Mouse (Mus musculus) urinary bladder, postnatal 36 days (tissue): Measurements from ENCODE around the gene Stk31.
"Not testable (repeated sequence)": the region's sequence is repeated elsewhere in the genome, so short reads cannot be mapped to it uniquely, and the experiment has no call there.

Experiments used
- DNase-seq, 2 experiments: peaks; one replicate each; pipeline ENCODE4 v3.0.0; 2022; ENCODE audit warnings: low spot score in 2 of 2, mixed read lengths in 1 of 2

Gene Stk31

DNA sequence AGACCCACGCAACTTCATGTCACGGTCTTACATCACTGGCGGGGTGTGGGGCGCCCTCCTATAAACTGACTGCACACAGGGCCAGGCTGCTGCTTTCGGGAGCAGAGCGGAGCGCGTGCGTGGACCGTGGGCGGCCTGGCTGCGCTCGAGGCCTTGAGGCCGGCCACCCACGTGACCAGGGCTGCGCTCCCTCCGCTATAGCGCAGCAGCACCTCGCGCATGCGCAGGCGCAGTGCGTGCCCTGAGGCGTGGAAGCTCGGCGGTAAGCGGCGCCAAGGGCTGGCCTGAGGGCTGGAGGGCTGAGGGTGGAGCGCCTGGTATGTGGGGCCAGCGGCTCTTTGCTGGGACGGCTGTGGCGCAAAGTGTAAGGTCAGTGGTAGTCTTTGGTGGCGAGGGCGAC, at the start of gene Stk31:
Gene Stk31, plus strand, starts transcription at position 289 of the 400 bp plus-strand sequence.
- peak in 1 of 2 experiments; percentile 7 for DNase-seq

DNA sequence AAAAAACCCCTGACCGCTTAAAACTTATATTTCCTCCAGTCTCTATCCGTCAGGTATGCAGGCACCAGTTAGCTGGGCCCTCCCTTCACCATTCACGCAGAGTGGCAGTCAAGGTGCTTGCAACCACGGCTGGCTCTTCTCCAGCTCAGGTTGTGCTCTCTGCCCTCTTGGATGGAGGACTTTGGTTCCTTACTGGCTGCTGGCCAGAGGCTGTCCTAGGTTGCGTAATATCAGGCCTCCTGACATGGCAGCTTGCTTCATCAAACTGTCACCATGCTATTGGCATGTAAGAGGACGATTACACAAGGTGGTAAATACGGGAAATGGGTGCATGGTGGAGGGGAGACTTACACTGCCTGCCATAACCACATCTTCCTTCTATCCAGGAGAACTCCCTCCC, 45.6 kb upstream of the Stk31 start:
- DNase-seq: no peak

DNA sequence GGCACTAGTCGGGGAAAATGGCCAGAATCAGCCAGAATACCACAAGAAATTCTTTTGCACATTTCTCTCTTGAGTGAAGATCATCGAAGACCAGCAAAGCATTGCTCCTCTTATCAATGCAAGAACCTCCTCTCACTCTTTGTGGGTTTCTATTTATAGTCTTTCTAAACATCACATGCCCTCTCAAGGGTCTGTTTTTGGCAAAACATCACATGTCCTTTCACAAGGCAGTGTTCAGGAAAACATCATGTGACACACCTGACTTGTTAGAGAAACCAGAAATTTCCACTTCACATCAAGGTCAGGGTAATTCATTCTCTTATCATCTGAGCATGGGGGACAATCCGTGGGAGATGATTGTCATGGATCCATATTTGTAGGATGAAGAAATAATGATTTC, 40.8 kb upstream of the Stk31 start:
- DNase-seq: no peak

DNA sequence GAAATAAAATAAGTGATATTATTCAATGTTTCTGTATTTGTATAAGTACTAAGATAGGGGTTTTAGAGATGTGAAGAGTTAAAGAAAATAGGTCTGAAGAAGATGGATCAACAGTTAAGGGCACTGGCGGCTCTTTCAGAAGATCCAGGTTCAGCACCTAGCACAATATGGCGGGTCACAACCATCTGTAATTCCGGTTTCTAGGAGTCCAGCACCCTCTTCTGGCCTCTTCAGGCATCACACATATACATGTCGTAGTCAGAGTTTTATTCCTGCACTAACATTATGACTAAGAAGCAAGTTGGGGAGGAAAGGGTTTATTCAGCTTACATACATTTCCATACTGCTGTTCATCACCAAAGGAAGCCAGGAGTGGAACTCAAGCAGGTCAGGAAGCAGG, 40.2 kb upstream of the Stk31 start:
- no peak for DNase-seq

DNA sequence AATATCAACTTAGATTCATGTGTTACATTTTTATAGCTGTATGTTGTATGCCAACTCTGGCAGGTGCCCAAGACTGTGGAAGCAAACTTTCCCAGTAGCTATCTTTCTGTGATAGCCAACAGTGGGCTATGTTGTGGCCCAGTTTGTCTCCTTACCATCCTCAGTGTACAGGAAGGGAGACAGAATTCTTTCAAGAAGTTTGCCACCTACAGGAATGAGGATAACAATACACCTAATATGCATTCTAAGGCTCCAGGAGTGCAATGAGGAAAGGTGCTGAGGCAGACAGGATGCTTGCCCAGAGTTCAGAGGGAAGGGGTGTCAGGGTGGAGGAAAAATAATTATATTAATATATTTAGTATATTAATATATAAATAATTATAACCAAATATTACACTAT, 35.0 kb upstream of the Stk31 start:
- no peak for DNase-seq

DNA sequence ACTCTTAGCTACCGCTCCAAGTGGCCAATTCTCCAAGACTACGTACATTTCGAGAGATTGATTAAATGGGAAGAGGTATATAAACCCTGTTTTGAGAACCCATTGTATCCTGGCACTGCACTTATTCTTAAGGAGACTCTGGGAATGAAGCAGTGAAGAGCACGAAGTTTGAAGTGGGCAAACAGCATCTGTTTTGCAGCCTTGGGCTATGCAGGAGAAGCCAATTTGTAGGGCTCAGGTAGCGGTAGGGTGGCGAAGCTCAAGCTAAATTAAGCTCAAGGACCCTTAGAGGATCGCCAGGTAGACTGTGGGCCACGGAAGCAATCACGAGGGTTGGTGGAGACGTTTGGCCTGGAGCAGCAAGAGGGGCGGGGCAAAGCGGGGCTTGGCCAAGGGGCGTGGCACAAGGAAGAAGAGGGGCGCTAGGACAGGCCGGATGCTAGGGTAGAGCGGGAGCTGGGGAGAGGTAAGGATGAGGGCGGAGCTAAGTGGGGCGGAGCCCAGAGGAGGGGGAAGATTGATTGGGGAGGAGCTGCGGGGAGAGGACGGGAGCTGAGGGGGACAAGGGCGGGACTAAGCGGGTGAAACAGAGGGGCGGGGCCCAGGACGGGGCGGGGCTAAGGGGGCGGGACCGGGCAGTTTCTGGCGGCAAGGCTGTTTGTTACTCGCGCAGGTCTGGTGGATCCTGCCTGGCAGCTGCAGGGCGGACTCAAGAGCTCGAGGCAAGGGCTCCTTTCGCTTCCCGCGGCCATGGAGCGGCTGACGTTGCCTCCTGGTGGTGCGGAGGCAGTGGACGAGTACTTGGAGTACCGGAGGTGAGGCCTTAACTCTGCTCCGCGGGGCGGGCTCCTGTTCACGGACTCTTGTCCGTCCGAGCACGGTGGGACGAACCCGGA, 28.0 kb upstream of the Stk31 start, which contains the start of gene Fam221a:
Gene Fam221a, plus strand, starts transcription at position 581 of the 896 bp plus-strand sequence.
- peak; percentile 85 to 89 for DNase-seq

DNA sequence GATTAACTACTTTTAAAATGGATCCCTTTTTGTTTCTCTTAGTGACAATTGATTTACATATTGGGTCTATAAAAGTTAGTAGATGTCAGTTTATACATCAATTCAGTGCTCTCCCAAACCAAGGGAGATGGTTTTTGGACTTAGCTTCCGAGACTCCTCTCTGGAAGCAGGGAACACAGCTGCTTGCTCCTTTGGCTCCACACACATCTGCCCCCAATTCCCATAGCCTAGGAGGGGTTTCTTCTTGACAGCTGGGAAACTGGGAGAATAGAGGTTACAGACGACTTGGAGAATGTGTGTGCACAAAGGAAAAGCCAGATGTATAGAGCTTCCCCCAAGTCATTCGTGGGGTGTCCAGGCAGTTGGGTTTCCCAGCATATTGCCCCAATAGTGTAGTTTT, 27.2 kb upstream of the Stk31 start:
- no peak for DNase-seq

DNA sequence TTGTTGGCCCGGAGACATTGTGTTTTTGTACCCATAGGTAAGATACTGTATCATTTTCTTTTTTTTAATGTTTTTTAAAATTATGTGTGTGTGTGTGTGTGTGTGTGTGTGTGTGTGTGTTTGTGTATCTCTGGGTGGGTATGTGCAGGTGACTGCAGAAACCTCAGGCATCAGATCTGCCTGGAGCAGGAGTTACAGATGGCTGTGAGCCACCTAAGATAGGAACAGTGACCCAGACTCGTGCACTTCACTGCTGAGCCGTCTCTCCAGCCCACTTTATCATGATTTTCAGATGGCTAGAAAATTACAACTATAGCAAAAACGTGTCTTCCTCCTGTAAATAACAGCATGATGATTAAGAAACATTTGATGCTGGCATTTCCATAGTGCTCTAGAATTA, 22.7 kb upstream of the Stk31 start:
- no peak for DNase-seq

DNA sequence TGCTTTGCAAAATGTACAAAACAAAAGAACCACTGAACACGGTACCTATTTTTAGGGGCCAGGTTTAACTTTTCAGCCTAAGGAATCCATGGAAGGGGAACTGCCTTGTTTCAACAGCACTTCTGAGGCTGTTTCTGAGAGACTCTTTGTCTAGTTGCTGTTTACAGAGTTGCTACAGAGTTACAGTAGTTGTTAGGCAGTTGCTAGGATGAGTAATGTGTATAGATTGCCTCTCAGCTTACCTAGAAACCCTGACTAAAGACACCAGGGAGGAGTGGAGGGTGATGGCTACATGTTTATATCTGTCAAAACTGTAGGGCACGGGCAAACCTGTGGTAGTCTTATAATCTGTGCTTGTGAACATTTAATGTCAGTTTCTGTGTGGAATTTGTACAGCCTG, 21.5 kb upstream of the Stk31 start:
- DNase-seq: no peak

DNA sequence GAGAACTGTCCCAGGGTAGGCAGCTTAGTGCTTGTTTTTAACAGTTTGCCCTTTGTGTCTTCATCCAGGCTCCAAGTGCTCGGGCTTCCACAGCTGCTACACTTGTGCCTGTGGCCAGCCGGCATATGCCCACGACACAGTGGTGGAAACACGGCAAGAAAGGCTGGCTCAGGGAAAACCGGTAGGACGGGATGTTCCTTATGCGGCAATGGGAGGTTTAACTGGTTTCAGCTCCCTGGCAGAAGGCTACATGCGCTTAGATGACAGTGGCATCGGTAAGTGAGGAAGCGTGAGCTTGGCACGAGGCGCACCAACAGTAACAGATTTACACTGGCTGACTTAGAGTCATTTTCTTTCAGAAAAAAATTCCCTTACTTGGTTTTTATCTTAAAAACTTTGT, 17.1 kb upstream of the Stk31 start:
- DNase-seq: peak; percentile 32 to 33

DNA sequence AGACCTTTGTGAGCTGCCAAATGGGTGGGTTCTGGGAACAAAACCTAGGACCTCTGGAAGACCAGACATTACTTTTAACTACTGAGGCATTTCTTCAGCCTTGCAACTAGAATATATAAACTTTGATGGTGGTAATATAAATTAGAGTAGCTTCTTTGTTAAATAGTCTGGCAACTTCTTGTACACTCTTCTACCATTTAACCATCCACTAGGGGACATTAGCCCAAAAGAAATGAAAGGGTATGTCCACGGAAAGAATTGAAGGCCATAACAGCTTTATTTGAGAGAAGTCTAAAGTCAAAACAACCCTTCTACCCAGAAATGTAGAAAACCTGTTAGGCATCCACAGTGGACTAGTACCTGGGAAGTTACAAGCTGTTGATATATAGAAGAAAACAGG, 1.1 kb upstream of the Stk31 start:
- no peak for DNase-seq

DNA sequence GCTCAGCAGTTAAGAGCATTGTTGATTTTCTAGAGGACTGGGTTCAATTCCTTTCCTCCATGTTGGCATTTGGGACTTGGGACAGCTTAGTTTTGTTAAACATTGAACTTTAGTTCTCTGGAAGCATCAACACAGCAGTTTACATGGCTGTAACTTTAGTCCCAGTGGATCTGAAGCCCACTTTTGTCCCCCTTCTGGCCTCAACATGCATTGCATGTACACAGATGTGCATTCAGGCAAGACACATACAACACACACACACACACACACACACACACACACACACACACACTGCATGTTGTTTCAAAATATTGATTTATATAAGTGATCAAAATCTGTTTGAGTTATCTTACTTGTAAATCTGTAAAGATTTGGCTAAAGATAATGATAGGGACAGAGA, 2.1 kb downstream of the Stk31 start:
- no peak for DNase-seq

DNA sequence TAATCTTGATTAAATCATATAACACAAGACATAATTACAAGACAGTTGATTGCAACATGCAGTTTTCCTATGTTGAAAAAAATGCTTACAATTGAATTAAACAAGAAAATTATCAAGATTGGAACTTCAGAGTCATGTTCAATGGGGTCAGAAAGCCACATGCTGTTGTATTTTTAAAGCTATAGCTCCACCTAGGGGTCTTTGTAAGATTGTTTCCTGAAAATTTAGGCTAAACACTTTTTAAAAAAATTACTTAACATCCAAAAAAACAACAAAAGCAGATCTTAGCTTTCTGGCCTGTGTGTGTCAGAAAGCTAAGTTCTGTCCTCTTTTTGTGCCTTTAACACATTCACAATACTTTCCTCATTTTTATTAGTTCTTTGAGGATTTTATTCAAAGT, 3.0 kb downstream of the Stk31 start:
- DNase-seq: no peak

DNA sequence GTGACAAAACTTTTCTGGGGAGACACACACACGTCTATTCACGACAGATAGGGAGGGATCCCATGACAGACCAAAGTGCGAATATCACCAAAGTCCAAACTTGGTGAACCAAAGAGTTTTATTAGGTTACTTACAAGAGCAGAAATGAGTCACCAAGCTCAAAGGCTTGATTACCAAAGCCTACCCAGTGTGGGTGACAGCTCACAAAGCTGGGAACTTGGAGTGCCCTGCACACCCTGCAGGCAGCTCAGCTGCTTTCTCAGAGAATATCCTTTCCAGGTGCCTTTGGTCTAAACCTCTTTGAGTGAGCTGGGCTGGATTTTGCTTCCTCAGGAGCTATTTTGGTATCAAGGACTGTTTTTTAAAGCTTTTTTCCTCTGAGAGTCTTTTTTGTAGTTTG, 15.4 kb downstream of the Stk31 start:
- no peak for DNase-seq

DNA sequence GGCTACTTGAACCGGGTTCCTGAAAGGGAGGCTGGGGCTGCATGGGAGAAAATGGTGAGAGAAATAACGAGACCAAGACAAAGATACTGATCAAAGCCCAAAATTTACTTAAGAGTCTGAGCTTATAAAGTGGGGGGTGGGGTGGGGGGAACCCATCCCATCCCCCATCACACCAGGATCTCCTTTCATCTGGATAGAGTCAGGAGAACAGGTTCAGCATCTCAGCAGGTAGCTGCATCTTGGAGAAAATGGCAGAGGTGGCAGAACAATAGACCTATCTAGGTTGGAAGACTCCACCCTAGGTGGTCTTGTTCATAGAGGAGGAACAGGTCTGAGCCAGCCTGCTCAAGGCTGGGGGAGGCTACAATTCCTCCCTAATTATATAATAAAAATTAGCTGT, 17.6 kb downstream of the Stk31 start:
- not testable (repeated sequence) for DNase-seq

DNA sequence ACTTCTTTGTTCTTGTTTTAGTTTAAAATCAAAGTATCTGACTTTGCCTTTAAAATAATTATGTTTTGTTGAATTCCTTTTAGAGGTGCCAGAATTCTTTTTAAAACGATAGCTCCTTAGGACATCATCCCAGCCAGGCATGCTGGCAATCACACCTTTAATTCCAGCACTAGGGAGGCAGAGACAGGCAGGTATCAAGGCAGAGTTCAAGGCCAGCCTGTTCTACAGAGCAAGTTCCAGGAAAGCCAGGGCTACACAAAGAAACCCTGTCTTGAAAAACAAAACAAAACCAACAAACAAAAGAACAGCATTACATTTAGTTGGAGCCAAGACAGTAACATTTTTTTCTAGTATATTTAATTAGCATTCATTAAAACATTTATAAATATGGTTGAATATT, 20.6 kb downstream of the Stk31 start:
- no peak for DNase-seq

DNA sequence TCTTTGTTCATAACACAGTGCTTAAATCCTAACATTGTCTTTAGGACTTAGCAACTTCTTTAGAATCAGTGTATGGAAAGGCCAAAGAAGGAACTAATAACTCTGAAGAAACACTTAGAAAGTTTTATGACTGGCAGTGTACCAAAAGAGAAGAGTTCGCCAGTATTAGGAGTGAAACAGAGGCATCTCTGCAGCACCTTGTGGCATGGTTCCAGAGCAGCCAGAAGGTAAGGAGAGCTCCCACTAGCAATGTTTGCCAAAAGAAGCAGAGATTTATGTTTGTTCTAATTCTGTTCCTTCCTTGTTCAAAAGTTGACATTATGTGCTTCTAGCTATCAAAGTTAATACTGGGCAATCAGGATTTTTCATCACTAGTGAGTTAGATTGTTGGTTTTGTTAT, 41.9 kb downstream of the Stk31 start:
- DNase-seq: no peak

DNA sequence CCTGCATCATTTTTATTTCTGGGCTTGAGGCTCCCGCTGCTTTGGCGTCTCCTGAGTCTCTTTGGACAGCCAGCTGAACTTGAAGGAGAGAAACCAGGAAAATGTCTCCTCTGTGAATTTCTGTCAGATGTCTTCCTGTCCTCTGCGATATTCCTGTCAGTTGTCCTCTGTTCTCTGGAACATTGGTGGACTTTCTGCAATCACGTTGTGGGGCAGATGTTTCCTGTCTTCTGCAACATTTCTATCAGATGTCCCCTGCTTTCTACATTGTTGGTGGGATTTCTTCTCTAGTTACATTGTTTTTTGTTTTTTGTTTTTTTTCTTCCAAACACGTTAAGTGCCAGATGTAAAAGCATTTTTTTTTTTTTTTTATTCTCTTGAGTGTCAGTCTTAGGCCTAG, 62.7 kb downstream of the Stk31 start:
- DNase-seq: no peak

DNA sequence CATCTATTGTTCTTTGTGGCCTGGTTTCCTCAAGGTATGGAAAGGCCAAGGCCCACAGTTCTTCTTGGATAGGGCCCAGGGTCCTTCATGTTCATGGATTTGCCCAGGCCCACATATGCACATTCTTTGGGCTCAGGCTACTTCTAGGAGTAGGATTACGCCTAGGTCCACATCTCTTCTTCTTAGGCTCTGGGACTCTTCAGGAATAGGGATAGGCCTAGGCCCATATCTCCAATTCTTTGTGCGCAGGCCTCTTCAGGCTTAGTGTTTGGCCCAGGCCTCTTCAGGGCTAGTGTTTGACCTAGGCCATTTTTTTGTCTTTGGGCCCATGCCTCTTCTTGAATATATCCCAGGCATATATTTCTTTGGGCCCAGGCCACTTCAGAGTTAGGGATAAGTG, 87.8 kb downstream of the Stk31 start:
- DNase-seq: no peak

DNA sequence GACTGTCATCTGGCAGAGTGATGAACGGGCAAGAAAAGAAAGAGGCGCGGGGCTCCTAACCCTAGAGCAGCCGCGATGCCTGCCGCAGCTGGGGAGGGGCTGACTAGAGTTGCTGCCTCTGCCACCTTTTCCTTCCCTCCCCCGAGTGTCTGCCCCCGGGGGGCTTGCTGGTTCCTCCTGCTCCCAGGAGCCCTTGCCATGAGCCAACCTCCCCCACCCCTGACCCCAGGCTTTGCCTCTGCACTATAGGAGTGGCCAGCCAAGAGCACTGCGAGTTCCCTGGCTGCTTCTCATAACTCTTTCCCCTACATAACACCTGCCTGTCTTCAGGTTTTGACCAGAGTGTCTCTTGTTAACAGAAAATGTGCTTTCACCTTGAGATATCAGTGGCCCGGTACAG, 96.1 kb downstream of the Stk31 start:
- no peak for DNase-seq

DNA sequence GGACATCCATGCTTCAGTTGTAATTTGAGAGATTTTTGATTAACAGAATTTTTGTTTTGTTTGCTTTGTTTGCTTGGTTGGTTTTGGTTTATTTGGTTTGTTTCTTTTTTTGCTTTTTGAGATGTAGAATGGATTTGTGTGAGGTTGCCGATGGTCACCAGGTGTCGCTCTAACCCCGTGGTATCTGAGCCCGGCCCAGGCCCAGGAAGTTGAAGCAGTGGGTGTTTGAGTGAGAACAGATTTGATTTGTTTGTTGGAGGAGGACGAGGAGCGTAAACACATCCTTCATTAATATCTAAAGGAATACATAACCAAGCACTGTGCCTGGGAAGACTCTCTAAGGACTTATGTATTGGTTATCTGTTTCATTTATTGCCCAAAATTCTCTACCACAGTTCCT, 123.6 kb downstream of the Stk31 start:
- DNase-seq: peak; percentile 50 to 63
